Mouse (Mus musculus) granulocyte monocyte progenitor cell, adult 5-6 weeks (primary cell): ENCODE results near the gene Zfp536. TPM values are rescaled to one million over a fixed set of nuclear protein-coding genes. Genes with fewer than 3 reads are reported as not detected.

Experiments
- ATAC-seq: replicated peaks from 2 replicates; pipeline ENCODE4 v1.8.0; 2016; ENCODE audit warnings: mild to moderate bottlenecking, moderate TSS enrichment, inconsistent platforms; ENCODE audit not compliant: poor library complexity, severe bottlenecking
- total RNA-seq, 2 experiments: library from RNA; stranded (forward) in 1 of 2; stranded (reverse) in 1 of 2; fragments of 200-712, 200-1000 nt in 1 of 2; fragments of >200 nt in 1 of 2; fragmentation: Nextera tagmentation in 1 of 2; gene quantifications; 2 replicates each; pipeline ENCODE4 v1.2.3; 2014 to 2017

Gene Zfp536
- total RNA-seq, 2 experiments from 2014 or later, result 0.52 TPM; not detected in 1

DNA sequence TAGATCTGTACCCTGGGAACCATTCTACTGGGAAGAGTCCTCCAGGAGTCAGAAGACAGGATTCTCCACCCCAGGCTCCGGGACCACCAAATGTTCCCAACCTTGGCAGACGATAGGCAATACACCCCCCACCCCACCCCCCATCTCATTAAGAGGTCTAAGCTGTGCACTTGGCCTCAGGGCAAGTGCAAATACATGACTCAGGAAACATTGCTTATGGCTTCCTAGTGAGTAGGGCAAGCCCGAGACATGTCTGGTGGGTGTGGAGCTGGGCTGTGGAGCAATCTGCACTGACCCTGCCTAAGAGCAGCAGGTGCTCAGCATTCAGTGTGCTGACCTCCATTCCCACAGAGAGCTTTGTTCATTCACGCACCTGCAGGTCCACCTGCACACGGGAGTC is 78.4 kb downstream of the Zfp536 start:
- ATAC-seq, result no peak

DNA sequence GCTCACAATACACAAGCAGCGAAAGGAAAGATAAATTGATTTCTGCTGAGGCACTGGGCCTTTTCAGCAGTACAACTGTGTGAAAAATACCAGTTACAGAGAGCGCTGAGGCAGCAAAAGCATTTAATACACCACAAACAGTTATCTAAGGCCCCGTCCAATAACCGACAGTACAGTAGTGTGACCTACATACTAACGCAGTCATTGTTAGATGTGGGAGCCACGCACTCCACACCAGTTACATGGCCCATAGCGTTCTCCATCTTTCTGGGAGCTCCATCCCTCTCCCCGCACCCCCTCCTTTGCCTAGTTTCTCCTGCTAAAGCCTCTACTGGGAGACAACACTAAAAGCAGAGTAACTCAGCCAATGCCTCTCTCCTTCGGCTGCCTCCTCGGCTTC is 82.8 kb downstream of the Zfp536 start:
- ATAC-seq, result no peak

DNA sequence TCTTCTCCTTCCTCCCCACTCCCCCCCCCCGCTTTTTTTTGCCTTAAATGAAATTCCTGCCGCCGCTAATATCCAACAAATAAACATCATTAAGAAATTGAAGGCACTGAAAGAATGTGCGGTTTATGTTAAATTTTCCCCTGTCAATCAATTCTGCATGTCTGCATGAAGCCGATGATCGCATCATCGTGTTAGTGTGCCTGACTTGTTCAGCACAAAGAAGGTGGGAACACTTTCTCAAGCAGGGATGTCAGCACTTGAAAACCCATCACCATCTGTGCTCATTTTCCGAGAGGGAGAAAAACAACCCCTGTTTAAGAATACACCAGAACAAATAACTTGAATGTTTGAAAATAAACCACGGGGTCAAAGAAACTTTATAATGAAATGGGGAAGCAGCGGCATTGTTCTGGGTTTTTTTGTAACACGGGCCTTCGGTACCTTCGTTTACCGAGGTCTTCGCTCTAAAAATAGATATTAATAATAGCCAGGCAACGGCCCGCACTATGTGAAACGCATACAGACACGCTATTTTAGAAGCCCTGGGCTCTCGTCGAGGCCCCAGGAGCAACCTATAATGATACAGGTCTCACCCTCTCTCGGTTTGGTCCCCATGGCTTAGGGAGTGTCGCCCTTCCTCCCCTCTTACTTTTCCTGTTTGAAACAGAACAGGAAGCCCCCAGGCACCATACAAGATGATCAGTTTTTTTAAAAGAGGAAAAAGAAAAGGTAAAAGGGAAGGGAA is 83.7 kb downstream of the Zfp536 start:
- ATAC-seq, result no peak

DNA sequence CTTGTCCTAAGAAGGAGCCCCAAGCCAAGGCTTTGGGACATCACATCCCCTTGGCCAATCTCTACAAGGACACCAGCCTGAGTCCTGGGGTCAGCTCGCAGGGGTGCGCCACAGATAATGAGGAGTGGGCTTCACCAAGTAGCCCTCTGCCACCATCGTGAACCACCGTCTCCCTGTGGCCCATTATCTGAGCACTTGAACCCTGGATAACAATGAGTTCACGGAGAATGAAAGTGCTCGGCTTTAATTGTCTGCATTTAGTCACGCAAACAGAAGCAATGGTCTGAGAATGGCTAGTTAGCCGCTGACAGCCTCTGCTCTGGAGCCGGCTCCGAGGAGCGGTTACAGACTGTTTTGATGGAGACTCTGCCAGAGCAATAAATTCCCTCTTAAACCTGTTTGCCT is 84.3 kb downstream of the Zfp536 start:
- no peak for ATAC-seq

DNA sequence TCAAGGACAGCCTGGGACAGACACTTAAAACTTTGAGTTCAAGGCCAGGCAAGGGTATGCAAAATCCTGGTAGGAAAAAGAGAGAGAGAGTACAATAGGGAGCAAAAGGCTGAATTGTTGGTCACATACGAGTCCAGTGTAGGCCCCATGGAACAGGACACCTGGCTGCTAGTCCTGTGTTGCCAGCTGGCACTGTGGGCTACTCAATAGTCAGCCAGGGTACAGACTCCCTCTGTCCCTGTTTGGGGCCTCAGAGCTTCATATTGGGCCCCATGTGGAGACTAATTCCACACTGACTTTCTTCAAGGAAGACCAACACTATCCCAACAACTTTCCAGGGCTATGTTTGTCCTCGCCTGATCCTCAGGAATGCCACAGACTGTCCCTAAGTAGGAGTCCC is 87.1 kb downstream of the Zfp536 start:
- no peak for ATAC-seq

DNA sequence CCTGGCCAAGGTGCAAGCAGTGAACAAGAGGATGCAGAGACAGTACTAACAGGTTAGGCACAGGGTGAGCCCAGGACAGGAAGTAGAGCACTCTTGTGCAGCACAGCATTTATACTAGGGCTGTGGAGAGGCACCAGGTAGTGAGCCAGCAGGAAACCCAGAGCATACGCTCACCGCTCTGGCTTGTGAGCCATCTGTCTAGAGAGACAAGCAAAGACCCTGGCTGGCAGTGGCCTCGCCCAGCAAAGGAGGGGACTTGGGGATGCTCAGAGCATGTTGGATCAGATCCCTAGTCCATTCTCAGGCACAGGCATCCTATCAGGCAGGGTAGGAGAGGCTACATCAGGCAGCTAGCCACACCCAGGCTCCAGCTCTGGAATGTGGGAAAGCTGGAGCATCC is 88.2 kb downstream of the Zfp536 start:
- ATAC-seq, result no peak

DNA sequence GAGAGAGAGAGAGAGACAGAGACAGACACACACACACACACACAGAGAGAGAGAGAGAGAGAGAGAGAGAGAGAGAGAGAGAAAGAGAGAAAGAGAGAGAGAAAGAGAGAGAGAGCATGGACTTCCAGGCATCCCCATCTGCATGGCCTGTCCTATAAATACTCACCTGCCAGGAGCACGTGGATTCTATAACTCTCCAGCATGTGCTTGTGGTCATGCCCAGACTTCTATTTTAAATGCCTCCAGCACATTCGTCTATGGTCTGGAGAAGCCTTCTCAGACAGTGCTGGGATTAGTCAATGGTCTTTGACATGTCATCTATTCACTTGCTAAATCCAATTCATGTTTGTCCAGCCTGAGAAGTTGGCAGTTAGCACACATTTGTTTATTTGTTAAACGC is 92.1 kb downstream of the Zfp536 start:
- ATAC-seq, result no peak

DNA sequence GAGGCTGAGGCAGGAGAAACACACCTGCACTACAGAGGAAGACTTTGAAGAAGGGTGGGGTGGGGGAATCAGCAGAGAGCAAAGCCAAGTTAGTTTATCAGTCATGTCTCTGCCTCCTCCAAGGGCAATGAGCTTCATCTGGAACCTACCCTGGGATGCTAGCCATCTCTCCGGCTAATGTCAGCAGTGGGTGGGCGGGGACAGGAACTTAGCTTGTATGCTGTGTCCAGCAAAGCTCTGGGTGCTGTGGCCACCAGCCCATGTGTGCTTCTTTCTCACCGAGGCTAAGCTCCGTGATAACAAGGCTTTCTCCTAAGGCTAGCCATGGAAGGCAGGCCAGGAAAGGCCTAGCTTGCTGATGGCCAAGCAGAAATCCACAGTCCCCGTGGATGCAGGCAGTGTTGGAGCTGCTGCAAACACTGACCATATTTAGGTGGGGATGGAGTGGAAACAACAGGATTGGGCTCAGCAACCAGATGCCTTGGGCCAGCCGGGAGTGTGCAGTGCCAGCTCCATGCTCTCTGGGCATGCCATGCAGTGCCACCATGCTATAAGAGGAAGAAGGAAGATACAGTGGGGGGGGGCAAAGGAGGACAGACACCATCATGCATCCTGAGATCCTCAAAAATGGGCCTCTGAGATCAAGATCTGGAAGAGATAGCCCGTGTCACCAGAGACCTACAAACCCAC is 109.6 kb downstream of the Zfp536 start:
- no peak for ATAC-seq

DNA sequence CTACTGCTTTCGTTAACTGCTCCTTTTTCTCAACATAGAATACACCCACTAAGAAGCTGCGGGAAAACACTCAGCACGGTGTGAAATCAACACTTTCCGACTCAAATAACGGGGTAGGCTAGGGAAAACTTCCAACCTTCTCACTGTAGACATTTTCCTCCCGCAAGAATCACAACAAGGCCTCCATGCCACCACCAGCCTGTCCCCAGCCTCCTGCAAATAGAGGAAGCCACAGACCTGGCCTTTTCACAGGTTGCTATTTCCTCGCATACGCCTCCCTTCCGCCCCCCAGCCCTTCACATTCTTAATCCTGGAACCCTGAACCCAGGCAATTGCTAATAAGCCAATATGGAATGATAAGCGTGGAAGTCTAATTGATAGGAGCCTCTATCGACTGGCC is 124.8 kb downstream of the Zfp536 start:
- ATAC-seq, result no peak

DNA sequence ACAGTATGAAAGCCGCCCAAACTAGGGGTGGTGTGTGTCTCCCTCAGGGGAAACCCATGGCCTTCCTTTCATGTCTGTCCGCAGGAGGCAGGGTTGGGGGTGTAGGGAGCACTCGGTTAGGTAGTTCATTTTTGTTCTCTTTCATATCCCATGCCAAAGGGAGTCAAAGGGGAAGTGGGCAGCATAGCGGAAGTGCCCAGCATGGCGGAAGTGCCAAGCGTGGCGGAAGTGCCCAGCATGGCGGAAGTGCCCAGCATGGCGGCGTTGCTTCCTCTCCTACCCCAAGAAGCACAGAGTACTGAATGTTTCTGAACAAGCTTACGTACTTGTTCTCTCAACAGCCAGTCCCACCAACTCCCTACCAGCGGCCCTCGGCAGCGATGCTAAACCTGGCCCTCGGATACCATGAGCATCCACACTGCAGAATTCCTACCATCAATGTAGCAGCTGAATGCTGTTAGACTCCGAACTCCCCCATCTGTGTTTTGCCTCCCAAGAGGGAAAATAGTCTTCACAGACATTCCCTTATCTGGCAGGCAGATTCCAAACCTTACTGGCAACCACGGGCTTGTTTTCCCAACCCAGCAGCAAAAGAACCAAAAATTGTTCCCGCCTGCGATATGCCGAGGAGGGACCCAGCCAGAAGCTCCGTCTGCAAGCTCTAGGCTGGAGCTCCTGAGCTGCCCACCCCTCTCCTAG is 125.4 kb downstream of the Zfp536 start:
- peak; percentile 58 for ATAC-seq

DNA sequence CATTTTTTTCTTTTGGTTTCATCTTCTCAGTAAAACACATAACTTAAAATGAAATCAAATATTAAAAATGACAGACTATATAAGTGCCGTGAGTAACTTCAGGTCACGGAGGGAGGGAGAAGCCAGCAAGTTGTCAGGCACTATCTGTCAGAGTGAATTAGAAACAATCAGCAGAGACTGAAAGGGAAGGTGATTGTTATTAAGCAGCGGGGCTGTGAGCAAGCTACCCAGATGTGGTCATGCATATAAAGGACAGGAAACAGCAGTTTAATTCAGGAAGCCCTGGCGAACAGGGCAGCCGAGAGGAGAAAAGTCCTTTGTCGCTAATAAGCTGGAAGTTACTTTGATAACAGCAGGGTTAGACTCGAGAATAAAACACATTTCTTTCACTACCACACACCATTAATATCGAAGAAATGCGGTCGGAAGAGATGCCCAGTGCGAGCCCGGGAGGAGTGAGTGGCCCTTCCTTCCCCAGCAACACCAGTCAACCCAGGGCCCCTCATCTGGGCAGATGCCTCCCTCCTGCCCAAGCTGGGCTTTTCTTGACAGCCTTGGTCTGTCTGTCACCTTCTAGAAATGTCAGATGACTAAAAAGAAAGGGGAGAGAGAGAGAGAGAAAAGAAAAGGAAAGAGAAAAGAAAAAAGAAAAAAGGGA is 133.6 kb downstream of the Zfp536 start:
- ATAC-seq, result peak; percentile 51

DNA sequence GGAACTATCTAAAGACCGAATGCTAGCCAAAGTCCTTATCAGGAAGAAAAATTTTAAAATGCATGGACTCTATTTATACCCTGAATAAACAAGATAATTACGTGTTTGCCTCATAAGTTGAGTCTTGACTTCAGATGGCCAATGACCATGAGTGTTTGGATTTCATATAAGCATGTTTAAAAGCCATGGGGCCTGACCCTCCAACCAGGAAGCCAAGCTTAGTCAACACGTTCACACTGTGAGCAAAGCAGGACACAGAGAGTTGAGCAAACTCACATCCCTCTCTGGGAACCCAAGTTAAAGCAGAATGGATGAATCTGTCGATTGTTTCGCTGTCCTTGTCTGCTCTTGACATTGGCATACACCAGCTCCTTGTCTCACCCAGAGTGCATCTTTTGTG is 138.6 kb downstream of the Zfp536 start:
- no peak for ATAC-seq

DNA sequence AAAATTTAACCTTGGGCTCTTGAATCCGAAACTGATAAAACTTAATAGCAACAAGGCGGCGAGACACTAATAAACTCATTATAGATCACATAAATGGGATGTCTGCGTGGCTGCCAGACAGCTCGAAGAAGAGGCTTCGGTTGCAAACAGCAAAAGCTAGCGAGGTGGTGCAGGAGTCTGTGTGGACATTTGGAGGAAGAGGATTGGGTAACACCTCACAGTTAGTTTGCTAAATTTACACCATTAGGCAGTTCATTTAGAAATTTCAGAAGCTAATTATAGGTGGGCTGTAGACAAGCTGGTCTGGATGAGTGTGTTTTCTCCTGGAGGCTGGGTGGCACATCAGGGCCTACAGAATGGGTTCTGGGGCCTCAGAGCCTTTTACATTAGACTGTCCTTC is 143.0 kb downstream of the Zfp536 start:
- ATAC-seq, result peak; percentile 66

DNA sequence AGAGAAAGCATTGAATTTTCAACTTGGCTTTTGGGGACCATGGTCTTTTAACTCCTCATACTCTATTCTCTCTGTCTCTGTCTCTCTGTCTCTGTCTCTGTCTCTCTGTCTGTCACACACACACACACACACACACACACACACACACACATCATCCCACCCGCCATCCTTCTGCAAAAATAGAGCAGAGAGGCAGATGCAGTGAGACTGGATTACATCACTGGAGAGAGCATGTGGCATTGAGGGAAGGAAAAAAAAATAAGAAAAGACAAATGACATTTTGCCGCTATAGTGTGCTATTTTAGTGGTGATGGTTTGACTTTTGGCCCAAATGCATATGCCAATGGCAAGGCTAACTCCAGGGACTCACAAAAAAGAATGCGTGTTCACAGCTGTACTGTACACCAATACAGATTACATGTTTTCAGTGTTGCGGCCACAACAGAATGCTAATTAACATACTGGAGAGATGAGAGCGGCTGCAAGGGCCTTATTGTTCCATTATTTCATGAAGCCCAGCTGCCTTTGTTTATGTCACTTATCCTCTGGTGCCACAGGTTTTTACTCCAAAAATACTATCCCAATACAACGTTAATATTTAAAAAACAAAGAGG is 145.4 kb downstream of the Zfp536 start:
- no peak for ATAC-seq

DNA sequence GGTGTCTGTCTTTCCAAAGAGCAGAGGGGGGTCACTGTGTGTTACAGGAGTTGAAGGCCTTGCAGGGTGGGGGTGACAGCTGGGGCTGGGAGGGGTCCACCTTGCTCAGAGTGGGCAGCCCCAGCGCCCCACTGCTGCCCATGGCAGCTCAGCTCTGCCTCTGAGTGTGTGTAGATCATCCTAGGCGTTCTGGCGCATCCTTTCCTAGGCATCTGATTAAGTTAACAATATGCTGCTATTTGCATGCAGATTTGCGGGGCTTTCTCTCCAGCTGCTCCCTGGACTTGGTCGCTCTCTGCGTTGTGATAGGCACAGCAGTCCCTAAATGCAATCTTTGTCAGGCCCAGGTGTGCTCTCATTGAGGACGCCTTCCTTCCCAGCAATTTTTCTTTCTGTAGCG is 147.7 kb downstream of the Zfp536 start:
- no peak for ATAC-seq

DNA sequence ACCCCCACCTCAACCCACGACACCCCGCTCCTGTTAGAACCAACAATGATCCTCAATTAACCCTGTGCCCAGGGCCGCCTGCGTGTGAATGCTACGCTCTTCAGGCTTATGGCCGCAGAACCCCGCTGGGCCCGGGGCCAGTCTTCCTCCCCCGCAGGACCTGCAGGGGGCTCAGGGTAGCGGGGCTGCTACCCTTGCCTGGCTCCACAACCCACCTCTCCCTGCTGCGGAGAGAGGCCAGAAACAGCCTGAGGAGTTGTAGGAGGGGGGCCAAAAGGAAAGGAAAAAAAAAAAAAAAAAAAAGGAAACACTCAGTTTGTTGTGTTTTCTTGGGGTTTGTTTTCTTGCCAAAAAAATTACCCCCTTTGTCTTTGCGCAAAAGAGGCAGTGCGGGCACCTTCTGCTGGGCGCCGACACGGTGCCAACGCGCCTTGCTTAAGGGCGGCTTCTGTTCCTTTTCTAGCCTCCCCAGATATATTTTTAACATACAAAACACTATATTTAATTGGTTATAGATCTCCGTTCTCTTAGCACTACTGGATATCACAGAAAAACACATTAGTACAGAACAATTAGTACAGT is 148.6 kb downstream of the Zfp536 start:
- ATAC-seq, result peak; percentile 51

DNA sequence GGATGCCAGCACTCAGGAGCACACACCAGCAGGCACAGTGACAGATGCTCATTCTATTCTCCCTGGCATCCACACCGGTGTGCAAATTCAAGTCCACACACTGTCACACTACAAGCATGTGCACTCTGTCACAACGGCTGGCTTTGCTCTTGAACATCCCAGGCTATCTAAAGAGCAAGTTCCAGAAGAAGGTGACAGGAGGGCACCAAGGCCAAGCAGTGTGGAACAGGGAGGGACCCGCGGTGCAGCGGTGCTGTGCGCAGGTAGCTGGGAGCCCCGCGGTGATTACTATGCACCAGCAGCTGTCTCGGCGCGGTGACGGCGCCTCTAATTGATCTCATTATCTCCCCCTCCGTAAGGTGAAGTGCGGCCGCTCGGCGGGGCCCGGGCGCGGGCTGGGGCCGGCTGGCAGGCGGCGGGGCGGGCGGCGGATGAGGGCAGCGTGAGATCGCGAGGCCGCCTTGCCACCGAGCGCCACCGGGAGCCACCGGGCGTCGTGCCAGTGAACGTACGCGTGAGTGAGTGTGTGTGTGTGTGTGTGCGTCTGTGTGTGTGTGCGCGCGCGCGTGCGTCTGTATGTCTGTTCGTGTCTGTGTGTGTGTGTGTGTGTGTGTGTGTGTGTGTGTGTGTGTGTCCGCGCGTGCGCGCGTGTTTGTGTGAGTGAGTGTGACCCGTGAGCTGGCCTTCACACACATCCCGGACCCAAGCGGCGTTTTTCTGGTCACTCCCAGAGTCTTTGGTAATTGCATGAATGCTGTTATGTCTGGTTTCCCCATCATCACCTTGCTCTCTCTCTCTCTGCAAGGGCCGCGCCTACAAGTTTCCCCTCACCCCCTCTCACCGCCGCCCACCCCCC is 149.3 kb downstream of the Zfp536 start:
- peak; percentile 64 for ATAC-seq

DNA sequence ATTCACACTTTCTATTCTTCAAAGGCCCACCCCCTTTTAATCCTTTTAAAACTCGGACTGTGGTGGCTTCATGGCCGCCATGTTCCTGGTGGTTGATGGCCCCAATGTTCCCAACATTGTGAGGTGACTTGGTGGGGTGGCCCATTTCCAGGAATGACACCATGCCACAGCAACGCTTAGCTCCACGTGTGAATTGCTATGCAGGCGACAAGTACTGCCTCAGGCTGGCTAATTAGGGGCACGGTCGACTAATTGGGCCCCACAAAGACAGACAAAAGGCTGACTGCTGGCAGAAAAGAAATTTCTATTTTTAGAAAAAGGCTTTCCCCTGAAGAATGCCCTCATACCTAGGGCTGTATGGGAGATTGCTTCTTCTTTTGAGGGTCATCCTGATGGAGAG is 154.2 kb downstream of the Zfp536 start:
- ATAC-seq, result no peak

DNA sequence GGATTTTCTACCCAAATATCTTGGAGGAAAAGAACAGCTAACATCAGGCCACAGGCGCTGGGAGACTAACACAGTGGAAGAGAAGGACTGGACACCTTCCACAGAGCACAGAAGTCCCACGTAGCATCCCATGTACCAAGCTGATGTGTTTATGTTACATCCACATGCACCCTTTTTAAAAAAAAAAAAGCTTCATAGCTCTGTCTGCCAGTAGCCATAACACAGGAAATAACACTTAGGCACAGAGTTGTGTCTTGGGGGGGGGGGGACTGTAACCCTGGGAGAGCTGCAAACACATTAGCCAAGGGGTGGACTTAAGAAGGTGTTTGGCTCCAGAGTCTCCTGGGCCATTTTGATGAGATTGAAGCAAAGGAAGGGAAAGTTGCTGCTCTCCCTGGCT is 155.6 kb downstream of the Zfp536 start:
- no peak for ATAC-seq
